Mouse (Mus musculus) liver, adult 2 months (tissue): ENCODE measurements at regions not wholly inside any gene's neighbourhood (a gene's known extent, or its start where the extent isn't known, plus 50 kb on each side); places are given as distances from the start of the nearest gene placed in this dataset.
A peak's percentile ranks its signal among the peaks of the same experiment; 100 is the strongest.

Experiments used
- DNase-seq: peaks from one replicate; pipeline ENCODE4 v3.0.0-alpha.2; 2011; ENCODE audit warnings: low read depth, low spot score; ENCODE audit errors: extremely low read depth
- H3K27ac ChIP-seq: fragments of 200-500 bp; replicated peaks from 2 replicates; pipeline ENCODE4 v1.5.1; 2012; ENCODE audit warnings: low read depth, mild to moderate bottlenecking, control low read depth, inconsistent platforms, low read length; ENCODE audit not compliant: insufficient read depth
- H3K27me3 ChIP-seq: fragments of 200-500 bp; 2 replicates; pipeline ENCODE4 v1.6.1; 2012; ENCODE audit warnings: mild to moderate bottlenecking, moderate library complexity, low read length, inconsistent platforms; ENCODE audit not compliant: control insufficient read depth, insufficient read depth
- H3K36me3 ChIP-seq: fragments of 200-500 bp; 2 replicates; pipeline ENCODE4 v1.6.1; 2012; ENCODE audit warnings: low read length, inconsistent platforms; ENCODE audit not compliant: control insufficient read depth, insufficient read depth
- H3K4me1 ChIP-seq: fragments of 200-500 bp; 2 replicates; pipeline ENCODE4 v1.6.1; 2011; ENCODE audit warnings: low read length; ENCODE audit not compliant: control insufficient read depth, insufficient read depth
- H3K4me3 ChIP-seq: fragments of 200-500 bp; 2 replicates; pipeline ENCODE4 v1.5.1; 2011; ENCODE audit warnings: low read depth, mild to moderate bottlenecking, control low read depth, low read length, moderate library complexity; ENCODE audit not compliant: insufficient read depth
- H3K79me2 ChIP-seq: fragments of 200-500 bp; 2 replicates; pipeline ENCODE4 v1.6.1; 2012; ENCODE audit warnings: inconsistent platforms, mild to moderate bottlenecking, low read length, moderate library complexity; ENCODE audit not compliant: control insufficient read depth, insufficient read depth
- H3K9ac ChIP-seq: fragments of 200-500 bp; 2 replicates; pipeline ENCODE4 v1.6.1; 2012; ENCODE audit warnings: low read depth, mild to moderate bottlenecking, control low read depth, inconsistent platforms, low read length
- CTCF ChIP-seq: fragments of 200-500 bp; IDR thresholded peaks from 2 replicates; pipeline ENCODE4 v1.5.1; 2011; ENCODE audit warnings: low read depth, low read length, control low read depth
- POLR2A ChIP-seq: fragments of 200-500 bp; IDR thresholded peaks from 2 replicates; pipeline ENCODE4 v1.6.1; 2011; ENCODE audit warnings: low read length, control low read depth; ENCODE audit not compliant: insufficient read depth; ENCODE audit errors: extremely low read depth
- WGBS: fragments of 180-500 bp; shearing (Covaris S2); methylation state at CpG from one replicate; pipeline ENCODE4 v1.1.7; 2018; 5-methylcytosine and 5-hydroxymethylcytosine counted together

GRCm38 (mm10) chr17:75772861-75773260 is 221.1 kb upstream of the Fam98a start:
- no peaks in the 10 kb centered on the region for H3K36me3 ChIP-seq
- H3K27ac ChIP-seq: no peak overlapping the region
- H3K9ac ChIP-seq: no peak overlapping the region
- H3K27me3 ChIP-seq: no peaks in the 10 kb centered on the region
- no peak overlapping the region for H3K4me3 ChIP-seq
- DNase-seq: peak; percentile 51
- no peaks in the 10 kb centered on the region for H3K4me1 ChIP-seq
- TF ChIP-seq CTCF: no peak
- no peak for TF ChIP-seq POLR2A
- H3K79me2 ChIP-seq: no peaks in the 10 kb centered on the region

GRCm38 (mm10) chr17:75768654-75769053 is 216.9 kb upstream of the Fam98a start:
- DNase-seq: no peak
- Histone ChIP-seq H3K4me1 (no peaks in the 10 kb centered on the region), H3K27me3 (no peaks in the 10 kb centered on the region), H3K27ac (no peak overlapping the region), H3K36me3 (no peaks in the 10 kb centered on the region), H3K4me3 (no peak overlapping the region), H3K79me2 (no peaks in the 10 kb centered on the region), H3K9ac (no peak overlapping the region)
- 88% methylated on average over 6 of the region's 6 CpGs for WGBS
- TF ChIP-seq CTCF: peak; percentile 6; the same call in 1 of the 2 replicates
- TF ChIP-seq POLR2A: no peak

GRCm38 (mm10) chr17:75763391-75763790 is 211.6 kb upstream of the Fam98a start:
- Histone ChIP-seq H3K4me1 (no peaks in the 10 kb centered on the region), H3K36me3 (no peaks in the 10 kb centered on the region), H3K79me2 (no peaks in the 10 kb centered on the region), H3K9ac (no peak overlapping the region), H3K27me3 (no peaks in the 10 kb centered on the region), H3K27ac (no peak overlapping the region), H3K4me3 (no peak overlapping the region)
- WGBS: 77% methylated on average over 2 of the region's 2 CpGs
- TF ChIP-seq CTCF (no peak), POLR2A (no peak)
- no peak for DNase-seq

GRCm38 (mm10) chr17:75756487-75756886 is 204.7 kb upstream of the Fam98a start:
- WGBS: 96% methylated on average over 5 of the region's 5 CpGs
- Histone ChIP-seq H3K79me2 (no peaks in the 10 kb centered on the region), H3K4me3 (no peak overlapping the region), H3K4me1 (no peaks in the 10 kb centered on the region), H3K27ac (no peak overlapping the region), H3K9ac (no peak overlapping the region), H3K36me3 (no peaks in the 10 kb centered on the region), H3K27me3 (no peaks in the 10 kb centered on the region)
- TF ChIP-seq POLR2A (no peak), CTCF (no peak)
- no peak for DNase-seq

- 93% methylated on average over 4 of the region's 4 CpGs for WGBS
- Histone ChIP-seq H3K4me3 (no peak overlapping the region), H3K9ac (no peak overlapping the region), H3K27me3 (no peaks in the 10 kb centered on the region), H3K36me3 (no peaks in the 10 kb centered on the region), H3K4me1 (peaks cover 2% of the 10 kb centered on the region; the same call in 1 of the 2 replicates), H3K79me2 (no peaks in the 10 kb centered on the region), H3K27ac (no peak overlapping the region)
- no peak for DNase-seq
- no peak for TF ChIP-seq CTCF
- no peak for TF ChIP-seq POLR2A
Observed at GRCm38 (mm10) chr17:75716458-75716857, 164.7 kb upstream of the Fam98a start.

GRCm38 (mm10) chr17:75714578-75714977 is 162.8 kb upstream of the Fam98a start:
- H3K27ac ChIP-seq: no peak overlapping the region
- no peaks in the 10 kb centered on the region for H3K27me3 ChIP-seq
- no peak for DNase-seq
- H3K79me2 ChIP-seq: no peaks in the 10 kb centered on the region
- no peak overlapping the region for H3K4me3 ChIP-seq
- peaks cover 2% of the 10 kb centered on the region; the same call in 1 of the 2 replicates for H3K4me1 ChIP-seq
- H3K36me3 ChIP-seq: no peaks in the 10 kb centered on the region
- no peak overlapping the region for H3K9ac ChIP-seq
- TF ChIP-seq POLR2A: no peak
- TF ChIP-seq CTCF: no peak
